Mouse (Mus musculus) splenic B cell, adult 2 months (primary cell): ENCODE measurements around the gene Stip1.

ENCODE experiments used
- DNase-seq: peaks from one replicate; pipeline ENCODE4 v3.0.0-alpha.2; 2011; ENCODE audit warnings: low read depth, low spot score
- H3K27me3 ChIP-seq: 2 replicates; pipeline ENCODE4 v1.6.1; 2012; ENCODE audit warnings: mild to moderate bottlenecking, low read length, moderate library complexity, mixed read lengths; ENCODE audit not compliant: control insufficient read depth, poor library complexity, insufficient read depth, severe bottlenecking
- H3K36me3 ChIP-seq: 2 replicates; pipeline ENCODE4 v1.6.1; 2012; ENCODE audit warnings: mild to moderate bottlenecking, low read length, moderate library complexity, mixed read lengths; ENCODE audit not compliant: control insufficient read depth, poor library complexity, insufficient read depth, severe bottlenecking

Gene Stip1

GRCm38 (mm10) chr19:7068661-7069531 lies 29.1 kb upstream of the Stip1 start:
- Histone ChIP-seq H3K36me3 (no peaks in the 10 kb centered on the region), H3K27me3 (no peaks in the 10 kb centered on the region)
- DNase-seq, result no peak

GRCm38 (mm10) chr19:7068136-7068535 lies 28.4 kb upstream of the Stip1 start:
- Histone ChIP-seq H3K36me3 (no peaks in the 10 kb centered on the region), H3K27me3 (no peaks in the 10 kb centered on the region)
- peak; percentile 86 for DNase-seq

- Histone ChIP-seq H3K27me3 (no peaks in the 10 kb centered on the region), H3K36me3 (no peaks in the 10 kb centered on the region)
- no peak for DNase-seq
Observed at GRCm38 (mm10) chr19:7067344-7068050, 27.7 kb upstream of the Stip1 start.

- DNase-seq, result no peak
- no peaks in the 10 kb centered on the region for H3K36me3 ChIP-seq
- no peaks in the 10 kb centered on the region for H3K27me3 ChIP-seq
Observed at GRCm38 (mm10) chr19:7066828-7067342, 27.1 kb upstream of the Stip1 start.

- Histone ChIP-seq H3K36me3 (no peaks in the 10 kb centered on the region), H3K27me3 (no peaks in the 10 kb centered on the region)
- DNase-seq, result no peak
Observed at GRCm38 (mm10) chr19:7066034-7066827, 26.5 kb upstream of the Stip1 start.

- Histone ChIP-seq H3K36me3 (no peaks in the 10 kb centered on the region), H3K27me3 (no peaks in the 10 kb centered on the region)
- peak; percentile 91 for DNase-seq
Observed at GRCm38 (mm10) chr19:7064571-7064970, 24.8 kb upstream of the Stip1 start.

- DNase-seq, result no peak
- H3K27me3 ChIP-seq, result no peaks in the 10 kb centered on the region
Observed at GRCm38 (mm10) chr19:7062916-7063315, 23.1 kb upstream of the Stip1 start.

GRCm38 (mm10) chr19:7062110-7062509 lies 22.3 kb upstream of the Stip1 start:
- no peaks in the 10 kb centered on the region for H3K27me3 ChIP-seq
- H3K36me3 ChIP-seq, result no peaks in the 10 kb centered on the region
- no peak for DNase-seq

More at GRCm38 (mm10) chr19:7062916-7063315, 23.1 kb upstream of the Stip1 start:
- no peaks in the 10 kb centered on the region for H3K36me3 ChIP-seq

GRCm38 (mm10) chr19:7058541-7058940 lies 18.8 kb upstream of the Stip1 start:
- DNase-seq, result no peak
- H3K36me3 ChIP-seq, result no peaks in the 10 kb centered on the region
- H3K27me3 ChIP-seq, result no peaks in the 10 kb centered on the region

- DNase-seq, result peak; percentile 85
- Histone ChIP-seq H3K27me3 (no peaks in the 10 kb centered on the region), H3K36me3 (no peaks in the 10 kb centered on the region)
Observed at GRCm38 (mm10) chr19:7057722-7058207, 18.0 kb upstream of the Stip1 start.

GRCm38 (mm10) chr19:7057126-7057721 lies 17.5 kb upstream of the Stip1 start:
- Histone ChIP-seq H3K27me3 (no peaks in the 10 kb centered on the region), H3K36me3 (no peaks in the 10 kb centered on the region)
- DNase-seq, result peak; percentile 23

- Histone ChIP-seq H3K27me3 (no peaks in the 10 kb centered on the region), H3K36me3 (no peaks in the 10 kb centered on the region)
- peak; percentile 82 for DNase-seq
Observed at GRCm38 (mm10) chr19:7056248-7057087, 16.7 kb upstream of the Stip1 start, which contains the start of gene Macrod1. TSS of gene Macrod1 (plus strand) at chr19:7056810.

- H3K36me3 ChIP-seq, result no peaks in the 10 kb centered on the region
- no peak for DNase-seq
- H3K27me3 ChIP-seq, result no peaks in the 10 kb centered on the region
Observed at GRCm38 (mm10) chr19:7055173-7055572, 15.4 kb upstream of the Stip1 start.
